8 mouse cellular contexts compared by ENCODE assay signal in the genomic region with DNA sequence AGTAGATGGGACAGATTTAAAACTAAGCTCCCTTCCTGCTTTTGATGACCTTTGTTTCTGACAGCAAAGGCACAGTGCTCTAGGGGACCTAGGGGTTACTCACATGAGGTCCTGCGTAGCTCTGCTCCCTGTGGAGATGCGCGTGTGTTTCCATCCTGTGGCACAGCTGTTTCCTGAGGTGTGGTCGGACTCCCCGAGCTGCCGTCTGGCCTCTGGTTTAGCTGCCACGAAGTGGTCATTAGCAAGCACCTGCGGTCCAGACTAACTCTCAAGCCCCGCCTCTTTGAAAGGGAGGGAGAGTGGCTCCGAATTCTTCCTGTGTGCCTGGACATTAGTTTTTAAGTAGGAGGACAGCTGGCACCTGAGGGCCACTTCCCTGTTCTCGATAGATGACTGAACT. TPM values are rescaled to one million over a fixed set of nuclear protein-coding genes. Genes with fewer than 3 reads are reported as not detected.
A peak's percentile ranks its signal among the peaks of the same experiment; 100 is the strongest.
DNase-seq lines count a peak whose midpoint lies in the region; ATAC-seq and TF ChIP-seq lines count a peak whose summit lies in the region.

A gene (minus strand): TSS at position 233 of the 400 bp plus-strand sequence.

- H3K79me2 ChIP-seq in C2C12 (ENCODE audit: control insufficient read depth, insufficient read depth), result no peaks in the 10 kb centered on the region

- no peaks in the 10 kb centered on the region for H3K4me1 ChIP-seq in intestine, embryonic 14.5 days (replicated peaks; ENCODE audit: control insufficient read depth, insufficient read depth, low read length)
- peaks cover 16% of the 10 kb centered on the region for H3K4me1 ChIP-seq in limb, embryonic 13.5 days
- H3K4me1 ChIP-seq in midbrain, embryonic 15.5 days, result no peaks in the 10 kb centered on the region

- no peaks in the 10 kb centered on the region for H3K36me3 ChIP-seq in C2C12 (ENCODE audit: control insufficient read depth, insufficient read depth)
- H3K36me3 ChIP-seq in intestine, embryonic 14.5 days (ENCODE audit: control insufficient read depth, insufficient read depth, low read length), result no peaks in the 10 kb centered on the region
- no peaks in the 10 kb centered on the region for H3K36me3 ChIP-seq in limb, embryonic 13.5 days
- H3K36me3 ChIP-seq in midbrain, embryonic 15.5 days (replicated peaks), result no peaks in the 10 kb centered on the region

- no peak within 1 kb of the TSS for H3K27ac ChIP-seq in intestine, embryonic 14.5 days (ENCODE audit: low read depth)
- no peak within 1 kb of the TSS for H3K27ac ChIP-seq in limb, embryonic 13.5 days
- H3K27ac ChIP-seq in midbrain, embryonic 15.5 days, result no peak within 1 kb of the TSS

- no peak within 1 kb of the TSS for H3K9ac ChIP-seq in intestine, embryonic 14.5 days (ENCODE audit: low read length)
- no peak within 1 kb of the TSS; the same call in 1 of the 2 replicates for H3K9ac ChIP-seq in limb, embryonic 13.5 days
- H3K9ac ChIP-seq in midbrain, embryonic 15.5 days, result no peak within 1 kb of the TSS

- H3K79me3 ChIP-seq in C2C12 (ENCODE audit: low read depth), result no peaks in the 10 kb centered on the region

- DNase-seq in adrenal gland, adult 2 months, result no peak
- no peak for DNase-seq in gastrocnemius, postnatal 4 days (ENCODE audit: low spot score in 2 of 2)
- DNase-seq in intestine, embryonic 14.5 days (ENCODE audit: low spot score), result no peak
- no peak for DNase-seq in cerebellum, postnatal 4 days (ENCODE audit: low spot score in 2 of 2)
- DNase-seq in right cerebral cortex, postnatal 10 days (ENCODE audit: low spot score in 2 of 2), result no peak

- no peaks in the 10 kb centered on the region for H3K27me3 ChIP-seq in C2C12 (ENCODE audit: control insufficient read depth, insufficient read depth, insufficient read length)
- H3K27me3 ChIP-seq in intestine, embryonic 14.5 days (replicated peaks; ENCODE audit: control insufficient read depth, insufficient read depth, low read length), result no peaks in the 10 kb centered on the region
- no peaks in the 10 kb centered on the region for H3K27me3 ChIP-seq in limb, embryonic 13.5 days
- no peaks in the 10 kb centered on the region for H3K27me3 ChIP-seq in midbrain, embryonic 15.5 days (replicated peaks)

- no peaks in the 10 kb centered on the region for H3K9me3 ChIP-seq in intestine, embryonic 14.5 days (ENCODE audit: control insufficient read depth, low read length)
- H3K9me3 ChIP-seq in limb, embryonic 13.5 days, result no peaks in the 10 kb centered on the region
- H3K9me3 ChIP-seq in midbrain, embryonic 15.5 days, result no peaks in the 10 kb centered on the region

- TF ChIP-seq CTCF in C2C12 (IDR thresholded peaks at IDR 0.05; ENCODE audit: control insufficient read depth, insufficient read depth, insufficient read length), result no peak

- WGBS in intestine, embryonic 14.5 days, result 14% methylated on average over 11 of the region's 11 CpGs
- WGBS in limb, embryonic 13.5 days, result 4% methylated on average over 11 of the region's 11 CpGs
- WGBS in midbrain, embryonic 15.5 days, result 25% methylated on average over 11 of the region's 11 CpGs

- no peak for ATAC-seq in intestine, embryonic 14.5 days (replicated peaks; ENCODE audit: low FRiP score, low TSS enrichment, low read depth)
- no peak for ATAC-seq in limb, embryonic 13.5 days (ENCODE audit: low FRiP score, low read depth)
- no peak for ATAC-seq in midbrain, embryonic 15.5 days (replicated peaks)

- peak within 1 kb of the TSS; percentile 3; the same call in 1 of the 2 replicates for H3K4me2 ChIP-seq in intestine, embryonic 14.5 days (ENCODE audit: low read length)
- peak within 1 kb of the TSS; percentile 57 for H3K4me2 ChIP-seq in limb, embryonic 13.5 days (replicated peaks)
- H3K4me2 ChIP-seq in midbrain, embryonic 15.5 days, result no peak within 1 kb of the TSS

- H3ac ChIP-seq in C2C12 (ENCODE audit: control insufficient read depth, insufficient read length, low read depth), result peak within 1 kb of the TSS; percentile 7

- H3K4me3 ChIP-seq in C2C12 (ENCODE audit: insufficient read depth, poor library complexity, severe bottlenecking), result no peak within 1 kb of the TSS
- H3K4me3 ChIP-seq in intestine, embryonic 14.5 days (ENCODE audit: low read depth, low read length), result no peak within 1 kb of the TSS
- H3K4me3 ChIP-seq in limb, embryonic 13.5 days, result peak within 1 kb of the TSS; percentile 10; the same call in 1 of the 2 replicates
- no peak within 1 kb of the TSS for H3K4me3 ChIP-seq in midbrain, embryonic 15.5 days

TF ChIP-seq in C2C12, 6 proteins besides CTCF, POLR2A, EP300 and RAD21:
- TF ChIP-seq MYOD1 (IDR thresholded peaks at IDR 0.05; ENCODE audit: control insufficient read depth, insufficient read length, low read depth) (peak; percentile 51), CEBPB (IDR thresholded peaks at IDR 0.05; ENCODE audit: low read depth) (no peak)
TF ChIP-seq in C2C12: peak in this region for 1.

RNA-seq across cellular contexts. Expression of the gene that starts here (rescaled TPM):
- polyA plus RNA-seq in C2C12 (2012; fragmentation: generic; extraction: Trizol), result 15.1 TPM
- total RNA-seq in adrenal gland, adult 2 months (2021), result 10 to 100 TPM; 36.0 to 45.4 TPM
- polyA plus RNA-seq in adrenal gland, adult 2 months (2012; rRNA removed), result 13.7 and 19.1 TPM in 2 replicates
- 10 to 100 TPM; 23.6 to 31.2 TPM for total RNA-seq in gastrocnemius, postnatal 4 days (2021)
- polyA plus RNA-seq in intestine, embryonic 14.5 days (2014; fragmentation: Nextera tagmentation; extraction: Ambion mirVana), result 41.5 and 42.3 TPM in 2 replicates
- polyA plus RNA-seq in limb, embryonic 13.5 days (2015; fragmentation: Nextera tagmentation; extraction: Ambion mirVana), result 22.9 and 24.8 TPM in 2 replicates
- 25.5 and 29.3 TPM in 2 replicates for polyA plus RNA-seq in midbrain, embryonic 15.5 days (2015; fragmentation: Nextera tagmentation; extraction: Ambion mirVana)
